Mouse (Mus musculus) hindbrain, embryonic 10.5 days (tissue): ENCODE measurements around the gene Actl7a. TPM values are rescaled to one million over a fixed set of nuclear protein-coding genes. Genes with fewer than 3 reads are reported as not detected.

Source experiments
- DNase-seq: peaks from one replicate; pipeline ENCODE4 v3.0.0-alpha.2; 2017; ENCODE audit warnings: low spot score
- H3K27ac ChIP-seq: fragments of 300-500 bp; sonication (generic); 2 replicates; pipeline ENCODE4 v1.5.1; 2016; ENCODE audit warnings: mild to moderate bottlenecking, moderate library complexity
- H3K27me3 ChIP-seq: fragments of 300-500 bp; sonication (generic); 2 replicates; pipeline ENCODE4 v1.6.1; 2016; ENCODE audit warnings: mild to moderate bottlenecking; ENCODE audit not compliant: poor library complexity, insufficient read depth, severe bottlenecking
- H3K36me3 ChIP-seq: fragments of 300-500 bp; sonication (generic); 2 replicates; pipeline ENCODE4 v1.6.1; 2016; ENCODE audit warnings: mild to moderate bottlenecking, moderate library complexity
- H3K4me1 ChIP-seq: fragments of 300-500 bp; sonication (generic); replicated peaks from 2 replicates; pipeline ENCODE4 v1.6.1; 2016; ENCODE audit warnings: mild to moderate bottlenecking
- H3K4me3 ChIP-seq: fragments of 300-500 bp; sonication (generic); 2 replicates; pipeline ENCODE4 v1.5.1; 2016; ENCODE audit warnings: mild to moderate bottlenecking, moderate library complexity
- H3K9me3 ChIP-seq: fragments of 300-500 bp; sonication (generic); 2 replicates; pipeline ENCODE4 v1.6.1; 2016; ENCODE audit warnings: mild to moderate bottlenecking, moderate library complexity
- whole genome bisulfite sequencing: fragments of 180-500 bp; shearing (Covaris S2); methylation state at CpG from one replicate; pipeline ENCODE4 v1.1.7; 2016; 5-methylcytosine and 5-hydroxymethylcytosine counted together
- polyA plus RNA-seq: library from polyadenylated mRNA; unstranded; fragments of >200 nt; fragmentation: Nextera tagmentation; extraction: Ambion mirVana; gene quantifications from 2 replicates; pipeline ENCODE4 v1.2.1, GENCODE M21; 2016

Gene Actl7a
- polyA plus RNA-seq, 1 experiment from 2014 or later: not detected

GRCm38 (mm10) chr4:56725839-56726238 is 17.4 kb upstream of the Actl7a start:
- WGBS: 58% methylated on average over 8 of the region's 8 CpGs
- Histone ChIP-seq H3K4me1 (no peaks in the 10 kb centered on the region), H3K27ac (no peak overlapping the region), H3K27me3 (no peaks in the 10 kb centered on the region), H3K36me3 (no peaks in the 10 kb centered on the region), H3K4me3 (no peak overlapping the region), H3K9me3 (peaks cover 3% of the 10 kb centered on the region; the same call in 1 of the 2 replicates)
- no peak for DNase-seq

DNA sequence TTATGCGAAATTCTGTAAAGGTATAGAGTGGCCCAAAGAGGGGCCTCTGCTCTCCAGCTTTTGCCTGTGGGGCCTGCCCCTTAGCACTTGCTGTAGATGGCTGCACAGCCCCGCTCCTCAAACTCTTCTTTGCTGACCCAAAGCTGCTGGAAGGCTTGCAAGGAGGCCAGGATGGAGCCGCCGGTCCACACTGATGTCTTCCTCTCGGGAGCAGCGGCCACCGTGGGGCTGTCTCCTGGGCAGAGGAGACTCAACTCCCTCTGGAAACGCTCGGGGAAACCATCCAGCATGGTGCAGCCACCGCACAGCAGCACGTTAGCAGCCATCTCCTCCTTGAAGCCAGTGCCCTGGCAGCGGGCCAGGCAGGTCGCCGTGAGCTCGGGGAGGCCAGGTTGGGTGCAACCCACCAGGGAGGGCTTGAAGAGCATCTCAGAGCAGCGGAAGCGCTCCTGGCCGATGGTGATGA is 3.2 kb upstream of the Actl7a start, which contains the start of gene Gm26657:
Gene Gm26657, plus strand, starts transcription at position 51 of the 466 bp plus-strand sequence.
- Histone ChIP-seq H3K4me3 (no peak within 1 kb of the TSS), H3K27ac (no peak within 1 kb of the TSS), H3K4me1 (no peaks in the 10 kb centered on the region), H3K9me3 (no peaks in the 10 kb centered on the region), H3K36me3 (peaks cover 19% of the 10 kb centered on the region), H3K27me3 (no peaks in the 10 kb centered on the region)
- WGBS: 90% methylated on average over 18 of the region's 18 CpGs
- DNase-seq: no peak

DNA sequence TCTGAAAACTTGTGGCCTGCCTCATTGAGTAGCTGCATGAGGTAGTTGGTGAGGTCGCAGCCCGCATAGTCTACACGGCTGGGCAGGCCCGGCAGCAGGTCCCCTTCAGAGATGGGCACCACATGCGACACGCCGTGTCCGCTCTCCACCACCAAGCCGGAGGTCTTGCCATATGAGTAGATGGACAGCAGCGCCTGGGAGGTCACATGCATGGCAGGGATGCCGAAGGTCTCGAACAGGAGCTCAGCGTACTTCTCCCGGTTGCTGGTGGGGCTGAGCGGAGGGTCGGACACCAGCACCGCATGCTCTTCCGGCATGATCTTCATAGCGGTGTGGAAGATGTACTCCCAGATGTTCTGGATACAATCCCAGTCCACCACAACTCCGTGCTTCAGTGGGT is 2.6 kb upstream of the Actl7a start:
- Histone ChIP-seq H3K4me3 (no peak overlapping the region), H3K36me3 (peaks cover 25% of the 10 kb centered on the region), H3K4me1 (no peaks in the 10 kb centered on the region), H3K27ac (no peak overlapping the region), H3K9me3 (no peaks in the 10 kb centered on the region), H3K27me3 (no peaks in the 10 kb centered on the region)
- DNase-seq: no peak
- 95% methylated on average over 20 of the region's 20 CpGs for WGBS

GRCm38 (mm10) chr4:56741041-56741493 is 2.1 kb upstream of the Actl7a start, which contains the start of gene Actl7b:
Gene Actl7b, minus strand, starts transcription at chr4:56741443.
- H3K36me3 ChIP-seq: peaks cover 29% of the 10 kb centered on the region
- H3K4me1 ChIP-seq: no peaks in the 10 kb centered on the region
- WGBS: 93% methylated on average over 13 of the region's 13 CpGs
- no peaks in the 10 kb centered on the region for H3K27me3 ChIP-seq
- no peak within 1 kb of the TSS for H3K4me3 ChIP-seq
- H3K27ac ChIP-seq: no peak within 1 kb of the TSS
- H3K9me3 ChIP-seq: no peaks in the 10 kb centered on the region
- DNase-seq: no peak

GRCm38 (mm10) chr4:56742698-56743097 is 515 bp upstream of the Actl7a start:
- peaks cover 46% of the 10 kb centered on the region for H3K36me3 ChIP-seq
- WGBS: 93% methylated on average over 4 of the region's 4 CpGs
- no peaks in the 10 kb centered on the region for H3K4me1 ChIP-seq
- H3K27ac ChIP-seq: no peak overlapping the region
- no peak for DNase-seq
- H3K27me3 ChIP-seq: no peaks in the 10 kb centered on the region
- H3K9me3 ChIP-seq: no peaks in the 10 kb centered on the region
- no peak overlapping the region for H3K4me3 ChIP-seq

GRCm38 (mm10) chr4:56746345-56746744 is 3.1 kb downstream of the Actl7a start:
- WGBS: 92% methylated on average over 2 of the region's 2 CpGs
- Histone ChIP-seq H3K27me3 (no peaks in the 10 kb centered on the region), H3K36me3 (peaks cover 79% of the 10 kb centered on the region), H3K4me1 (no peaks in the 10 kb centered on the region), H3K9me3 (no peaks in the 10 kb centered on the region), H3K4me3 (no peak overlapping the region), H3K27ac (no peak overlapping the region)
- DNase-seq: no peak

DNA sequence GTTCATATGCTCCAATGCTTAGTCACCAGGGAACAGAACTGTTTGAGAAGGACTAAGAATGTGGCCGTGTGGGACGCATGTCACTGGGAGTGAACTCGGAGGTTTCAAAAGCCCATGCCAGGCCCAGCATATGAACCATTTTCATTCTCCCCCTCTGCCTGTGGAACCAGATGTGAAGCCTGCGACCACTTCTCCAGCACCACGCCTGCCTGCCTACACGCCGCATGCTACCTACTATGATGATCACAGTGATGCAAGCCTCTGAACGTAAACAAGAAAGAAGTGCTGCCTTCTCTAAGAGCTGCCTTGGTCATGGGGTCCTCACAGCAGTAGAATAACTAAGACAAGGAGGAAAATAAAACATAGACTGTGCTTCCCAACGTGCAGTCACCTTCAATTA is 4.2 kb downstream of the Actl7a start:
- H3K27ac ChIP-seq: no peak overlapping the region
- DNase-seq: no peak
- no peaks in the 10 kb centered on the region for H3K9me3 ChIP-seq
- H3K4me3 ChIP-seq: no peak overlapping the region
- peaks cover 89% of the 10 kb centered on the region for H3K36me3 ChIP-seq
- no peaks in the 10 kb centered on the region for H3K27me3 ChIP-seq
- 96% methylated on average over 9 of the region's 9 CpGs for WGBS
- no peaks in the 10 kb centered on the region for H3K4me1 ChIP-seq

GRCm38 (mm10) chr4:56756021-56756420 is 12.8 kb downstream of the Actl7a start:
- Histone ChIP-seq H3K4me1 (no peaks in the 10 kb centered on the region), H3K9me3 (no peaks in the 10 kb centered on the region), H3K27ac (no peak overlapping the region), H3K36me3 (peaks cover 97% of the 10 kb centered on the region), H3K27me3 (no peaks in the 10 kb centered on the region), H3K4me3 (no peak overlapping the region)
- WGBS: 96% methylated on average over 5 of the region's 5 CpGs
- no peak for DNase-seq

DNA sequence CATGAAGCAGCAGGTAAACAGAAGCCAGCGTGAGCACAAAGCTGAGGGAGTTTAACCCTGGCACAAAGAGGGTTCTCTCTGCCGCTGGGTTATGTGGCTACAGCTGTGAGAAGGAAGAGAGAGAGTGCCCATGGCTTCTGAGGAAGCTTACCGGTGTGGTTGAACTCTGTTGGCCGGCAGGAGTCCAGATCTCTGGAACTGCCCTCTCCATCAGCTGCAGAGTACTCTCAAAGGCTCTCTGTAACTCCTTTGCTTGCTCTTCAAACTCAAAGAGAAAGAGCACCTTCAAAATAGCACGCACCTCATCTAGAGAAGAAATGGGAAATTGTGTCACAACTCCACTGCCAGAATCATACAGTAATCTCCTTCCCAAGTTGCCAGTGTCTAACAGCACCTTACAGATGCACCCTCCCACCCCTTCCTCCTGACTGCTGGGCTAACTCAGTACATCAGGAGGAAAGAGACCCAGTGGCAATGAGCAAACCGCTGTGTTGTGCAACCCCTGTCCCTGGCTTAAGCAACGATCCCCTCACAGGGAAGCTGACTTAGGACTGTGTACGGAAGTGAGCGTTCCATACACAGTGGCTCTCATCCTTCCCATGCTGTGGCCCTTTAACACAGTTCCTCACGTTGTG is 13.9 kb downstream of the Actl7a start:
- DNase-seq: no peak
- Histone ChIP-seq H3K9me3 (no peaks in the 10 kb centered on the region), H3K27me3 (no peaks in the 10 kb centered on the region), H3K4me3 (no peak overlapping the region), H3K27ac (no peak overlapping the region), H3K36me3 (peaks cover 97% of the 10 kb centered on the region), H3K4me1 (no peaks in the 10 kb centered on the region)
- WGBS: 93% methylated on average over 10 of the region's 10 CpGs

- DNase-seq: no peak
- H3K27me3 ChIP-seq: no peaks in the 10 kb centered on the region
- H3K27ac ChIP-seq: no peak overlapping the region
- 93% methylated on average over 1 of the region's 1 CpGs for WGBS
- no peaks in the 10 kb centered on the region for H3K4me1 ChIP-seq
- H3K4me3 ChIP-seq: no peak overlapping the region
- H3K36me3 ChIP-seq: peaks cover 100% of the 10 kb centered on the region
- no peaks in the 10 kb centered on the region for H3K9me3 ChIP-seq
Measured at GRCm38 (mm10) chr4:56757693-56758092, 14.5 kb downstream of the Actl7a start.

- H3K4me1 ChIP-seq: no peaks in the 10 kb centered on the region
- 78% methylated on average over 5 of the region's 5 CpGs for WGBS
- peaks cover 100% of the 10 kb centered on the region for H3K36me3 ChIP-seq
Measured at GRCm38 (mm10) chr4:56767861-56768284, 24.7 kb downstream of the Actl7a start.

GRCm38 (mm10) chr4:56768913-56769312 is 25.7 kb downstream of the Actl7a start:
- Histone ChIP-seq H3K9me3 (no peaks in the 10 kb centered on the region), H3K27me3 (no peaks in the 10 kb centered on the region), H3K36me3 (peaks cover 100% of the 10 kb centered on the region), H3K4me3 (no peak overlapping the region), H3K27ac (no peak overlapping the region), H3K4me1 (no peaks in the 10 kb centered on the region)
- WGBS: 93% methylated on average over 7 of the region's 7 CpGs
- no peak for DNase-seq

More at GRCm38 (mm10) chr4:56767861-56768284, 24.7 kb downstream of the Actl7a start:
- Histone ChIP-seq H3K27me3 (no peaks in the 10 kb centered on the region), H3K4me3 (no peak overlapping the region), H3K9me3 (no peaks in the 10 kb centered on the region), H3K27ac (no peak overlapping the region)
- no peak for DNase-seq

- WGBS: 81% methylated on average over 1 of the region's 1 CpGs
- Histone ChIP-seq H3K4me1 (no peaks in the 10 kb centered on the region), H3K27me3 (no peaks in the 10 kb centered on the region), H3K36me3 (peaks cover 100% of the 10 kb centered on the region), H3K27ac (no peak overlapping the region), H3K4me3 (no peak overlapping the region), H3K9me3 (no peaks in the 10 kb centered on the region)
- no peak for DNase-seq
Measured at GRCm38 (mm10) chr4:56771065-56771464, 27.9 kb downstream of the Actl7a start.
